Mouse (Mus musculus) right cerebral cortex, postnatal 14 days (tissue): ENCODE data around the gene Olfr733.

Experiments
- DNase-seq: peaks from one replicate; pipeline ENCODE4 v3.0.0; 2022

The Olfr733 gene

GRCm38 (mm10) chr14:50301422-50301821 is at the start of gene Olfr733:
Olfr733 (minus strand) TSS chr14:50301522.
- no peak for DNase-seq

GRCm38 (mm10) chr14:50348796-50349195 is 47.5 kb upstream of the Olfr733 start, which contains the start of gene Olfr735:
Olfr735 (minus strand) TSS chr14:50348872.
- no peak for DNase-seq

GRCm38 (mm10) chr14:50326661-50327060 is 25.3 kb upstream of the Olfr733 start, which contains the start of gene Olfr734:
Olfr734 (minus strand) TSS chr14:50326761.
- no peak for DNase-seq

GRCm38 (mm10) chr14:50284106-50284505 is 17.2 kb downstream of the Olfr733 start, which contains the start of gene Olfr732:
Olfr732 (minus strand) TSS chr14:50284206.
- no peak for DNase-seq
